Mouse (Mus musculus) lung, adult 2 months (tissue): ENCODE data around the gene Pfpl. TPM values are rescaled to one million over a fixed set of nuclear protein-coding genes. Genes with fewer than 3 reads are reported as not detected.

Experiments used
- DNase-seq: peaks from one replicate; pipeline ENCODE4 v3.0.0; 2022
- H3K4me1 ChIP-seq: fragments of 200-500 bp; 2 replicates; pipeline ENCODE4 v1.6.1; 2011; ENCODE audit warnings: low read length; ENCODE audit not compliant: control insufficient read depth, insufficient read depth
- H3K4me3 ChIP-seq: fragments of 200-500 bp; replicated peaks from 2 replicates; pipeline ENCODE3; 2011; ENCODE audit warnings: low read depth, mild to moderate bottlenecking, control low read depth, low read length; ENCODE audit errors: extremely low read depth
- CTCF ChIP-seq: fragments of 200-500 bp; IDR thresholded peaks from 2 replicates; pipeline ENCODE4 v1.5.1; 2011; ENCODE audit warnings: mild to moderate bottlenecking, low read length, control low read depth; ENCODE audit not compliant: insufficient read depth
- POLR2A ChIP-seq: fragments of 200-500 bp; IDR thresholded peaks from 2 replicates; pipeline ENCODE4 v1.6.1; 2011; ENCODE audit warnings: low read depth, mild to moderate bottlenecking, control low read depth, low read length, borderline replicate concordance; ENCODE audit errors: extremely low read depth
- WGBS: fragments of 180-500 bp; shearing (Covaris S2); methylation state at CpG from one replicate; pipeline ENCODE4 v1.1.7; 2018; 5-methylcytosine and 5-hydroxymethylcytosine counted together
- polyA plus RNA-seq: library from polyadenylated mRNA; depleted of rRNA; stranded (reverse); fragments of >200 nt; gene quantifications from 2 replicates; pipeline ENCODE4 v1.2.3, GENCODE M21; 2012; rRNA removed

Pfpl gene
- not detected in 2 replicates for polyA plus RNA-seq

DNA sequence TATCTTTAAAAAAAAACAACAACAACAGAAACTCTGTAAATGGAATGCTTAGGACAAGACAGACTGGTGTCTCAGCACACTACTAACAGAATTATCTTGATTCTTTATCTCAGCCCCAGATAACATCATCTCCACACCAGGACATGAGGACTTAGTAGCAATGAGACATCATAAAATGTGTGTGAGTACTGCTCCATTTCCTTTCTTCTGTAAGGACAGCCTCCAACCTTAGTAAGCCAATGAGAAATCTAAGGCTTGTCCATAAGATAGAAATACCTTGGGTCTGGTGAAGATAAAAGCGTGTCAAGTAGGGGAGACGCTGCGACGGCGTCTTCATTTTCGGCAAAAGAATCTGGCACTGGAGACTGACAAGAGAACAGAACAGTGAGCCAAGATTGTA is at the start of gene Pfpl:
Gene Pfpl, plus strand, starts transcription at position 301 of the 400 bp plus-strand sequence.
- TF ChIP-seq POLR2A: no peak
- TF ChIP-seq CTCF: no peak
- 90% methylated on average over 6 of the region's 6 CpGs for whole genome bisulfite sequencing

GRCm38 (mm10) chr19:12386979-12387378 is 40.7 kb upstream of the Pfpl start, which contains the start of gene Olfr1440:
Gene Olfr1440 (plus strand): TSS chr19:12387279.
- no peak within 1 kb of the TSS for H3K4me3 ChIP-seq
- no peak for TF ChIP-seq POLR2A
- no peak for TF ChIP-seq CTCF
- no peak for DNase-seq
- WGBS: 75% methylated on average over 2 of the region's 2 CpGs
- no peaks in the 10 kb centered on the region for H3K4me1 ChIP-seq

More for the DNA sequence above, at the start of gene Pfpl:
- H3K4me1 ChIP-seq: no peaks in the 10 kb centered on the region
- no peak within 1 kb of the TSS for H3K4me3 ChIP-seq
- DNase-seq: no peak

DNA sequence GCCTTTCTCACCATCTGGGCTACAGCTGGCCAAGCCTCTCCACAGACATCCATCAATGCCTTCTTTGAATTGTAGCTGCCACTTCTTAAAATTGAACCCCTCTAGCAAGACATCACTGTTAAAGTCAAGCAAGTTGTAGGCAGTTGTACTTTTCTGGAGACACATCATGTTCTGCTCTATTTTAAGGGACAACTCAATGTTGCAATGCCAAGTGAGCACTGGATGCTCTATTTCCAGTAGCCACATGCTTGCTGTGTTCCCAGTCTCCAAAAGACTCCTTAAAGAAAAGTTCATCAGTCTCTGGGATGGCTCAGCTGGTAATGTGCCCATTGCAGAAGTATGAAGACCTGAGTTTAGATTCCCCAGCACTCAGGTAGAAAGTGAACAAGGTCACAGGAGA is 14.0 kb upstream of the Pfpl start:
- Histone ChIP-seq H3K4me3 (no peak overlapping the region), H3K4me1 (no peaks in the 10 kb centered on the region)
- no peak for DNase-seq
- TF ChIP-seq POLR2A: no peak
- no peak for TF ChIP-seq CTCF

DNA sequence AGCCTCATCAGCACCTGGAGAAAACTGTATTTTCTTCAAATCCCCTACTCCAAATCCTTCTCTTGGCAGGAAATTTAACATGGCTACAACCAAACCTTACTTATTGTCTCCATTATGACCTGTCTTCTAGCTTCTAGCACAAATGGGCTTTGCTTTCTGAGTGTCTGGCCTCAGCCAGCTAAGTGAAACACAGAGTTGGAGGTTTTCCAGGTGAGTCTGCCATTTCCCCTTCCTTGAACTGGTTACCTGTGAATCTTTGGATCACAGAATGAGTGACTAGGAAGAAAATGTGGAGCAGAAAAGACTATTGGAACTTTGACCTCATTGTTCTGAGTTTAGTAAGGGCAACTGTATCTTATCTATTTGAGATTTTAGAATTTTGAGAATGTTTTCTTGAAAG is 10.3 kb upstream of the Pfpl start, which contains the start of gene Olfr1441:
Gene Olfr1441, plus strand, starts transcription at position 73 of the 400 bp plus-strand sequence.
- Histone ChIP-seq H3K4me3 (no peak within 1 kb of the TSS), H3K4me1 (no peaks in the 10 kb centered on the region)
- no peak for DNase-seq
- TF ChIP-seq CTCF (no peak), POLR2A (no peak)

- TF ChIP-seq CTCF (no peak), POLR2A (no peak)
- WGBS: 37% methylated on average over 3 of the region's 3 CpGs
- Histone ChIP-seq H3K4me1 (no peaks in the 10 kb centered on the region), H3K4me3 (no peak overlapping the region)
- no peak for DNase-seq
Observed at GRCm38 (mm10) chr19:12418312-12418711, 9.4 kb upstream of the Pfpl start.

DNA sequence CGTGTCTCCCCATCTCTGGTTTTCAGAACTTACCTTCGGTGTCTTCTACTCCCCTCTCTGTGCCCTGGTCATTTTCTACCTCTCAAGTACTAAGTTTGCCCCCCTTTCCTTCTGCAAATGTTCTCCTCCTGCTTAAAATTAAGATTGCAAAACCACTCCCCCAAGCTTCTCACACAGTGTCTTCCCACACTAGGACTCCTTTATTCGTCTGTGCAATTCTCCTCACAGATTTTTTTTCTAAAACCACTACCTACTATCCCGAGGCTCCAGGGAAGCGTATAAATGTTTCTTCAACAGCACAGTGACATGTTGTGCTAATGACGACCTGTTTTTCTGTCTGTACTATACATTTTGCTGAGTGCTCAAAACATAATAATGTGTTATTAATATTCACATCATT is 7.2 kb upstream of the Pfpl start:
- WGBS: 63% methylated on average over 6 of the region's 6 CpGs
- TF ChIP-seq POLR2A (no peak), CTCF (no peak)
- DNase-seq: no peak

DNA sequence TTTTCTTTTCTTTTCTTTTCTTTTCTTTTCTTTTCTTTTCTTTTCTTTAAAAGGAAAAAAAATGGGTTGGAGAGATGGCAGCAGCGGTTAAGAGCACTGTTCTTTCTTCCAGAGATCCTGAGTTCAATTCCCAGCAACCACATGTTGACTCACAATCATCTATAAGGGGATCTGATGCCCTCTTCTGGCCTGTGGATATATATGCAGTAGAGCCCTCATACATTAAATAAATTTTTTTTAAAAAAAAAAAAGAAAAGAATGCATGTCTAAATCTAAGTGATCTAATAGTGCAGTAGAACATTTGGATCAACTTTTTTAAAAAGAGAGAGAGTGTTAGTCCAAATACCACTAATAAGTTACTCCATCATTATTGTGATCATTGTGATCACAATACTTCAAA is 6.0 kb upstream of the Pfpl start:
- no peak for DNase-seq
- TF ChIP-seq CTCF (no peak), POLR2A (no peak)
- WGBS: 67% methylated on average over 1 of the region's 1 CpGs
- no peak overlapping the region for H3K4me3 ChIP-seq
- no peaks in the 10 kb centered on the region for H3K4me1 ChIP-seq

More for the DNA sequence above, 7.2 kb upstream of the Pfpl start:
- no peak overlapping the region for H3K4me3 ChIP-seq
- H3K4me1 ChIP-seq: no peaks in the 10 kb centered on the region

DNA sequence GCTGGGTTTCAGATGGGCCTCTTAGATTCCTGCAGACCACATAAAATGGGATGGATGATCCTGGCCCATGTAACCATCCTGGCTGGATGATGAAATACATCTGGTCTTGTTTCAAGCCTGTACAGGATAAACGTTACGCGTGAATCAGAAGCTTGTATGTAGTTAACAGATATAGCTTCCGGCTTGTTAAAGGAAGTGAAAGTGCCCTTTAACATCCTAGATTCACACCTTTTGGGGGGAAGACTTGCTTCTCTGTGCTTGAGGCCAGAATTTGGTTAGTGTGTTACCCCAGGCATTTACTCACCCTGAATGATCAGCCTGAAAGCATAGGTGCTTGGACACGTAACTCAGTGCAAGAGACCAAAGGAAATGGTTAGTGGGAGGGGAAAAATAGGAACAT is 604 bp upstream of the Pfpl start:
- no peak for DNase-seq
- TF ChIP-seq POLR2A (no peak), CTCF (no peak)
- Histone ChIP-seq H3K4me3 (no peak overlapping the region), H3K4me1 (no peaks in the 10 kb centered on the region)
- 79% methylated on average over 5 of the region's 5 CpGs for WGBS

DNA sequence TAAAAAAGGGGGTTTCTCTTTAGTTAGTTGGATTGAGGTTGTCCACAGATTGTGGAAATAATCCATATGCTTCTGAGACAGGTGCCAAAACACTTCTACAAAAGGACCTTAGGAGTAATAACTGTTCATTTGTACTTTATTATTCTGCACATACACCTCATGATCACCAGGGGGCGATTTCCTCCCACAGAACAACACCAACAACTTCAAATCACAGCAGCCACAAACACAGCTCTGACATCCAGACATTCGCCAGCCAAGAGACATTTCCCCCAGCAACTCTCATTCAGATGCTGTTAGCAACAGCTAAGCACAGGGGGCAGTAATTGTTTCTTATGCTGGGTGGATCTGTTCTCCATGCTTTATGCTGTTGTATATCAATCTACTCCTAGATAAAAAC is 5.3 kb downstream of the Pfpl start:
- TF ChIP-seq CTCF: peak; percentile 41
- TF ChIP-seq POLR2A: no peak
- Histone ChIP-seq H3K4me3 (no peak overlapping the region), H3K4me1 (no peaks in the 10 kb centered on the region)
- 5% methylated on average over 2 of the region's 2 CpGs for WGBS
- no peak for DNase-seq

GRCm38 (mm10) chr19:12435011-12435416 is 7.3 kb downstream of the Pfpl start:
- 61% methylated on average over 4 of the region's 4 CpGs for WGBS
- Histone ChIP-seq H3K4me1 (no peaks in the 10 kb centered on the region), H3K4me3 (no peak overlapping the region)
- TF ChIP-seq CTCF (no peak), POLR2A (no peak)
- no peak for DNase-seq
